Mouse (Mus musculus) urinary bladder, postnatal 36 days (tissue): Measurements from ENCODE around the gene Pcolce.

ENCODE experiments used
- DNase-seq, 2 experiments: peaks; one replicate each; pipeline ENCODE4 v3.0.0; 2022; ENCODE audit warnings: low spot score in 2 of 2, mixed read lengths in 1 of 2

The Pcolce gene

DNA sequence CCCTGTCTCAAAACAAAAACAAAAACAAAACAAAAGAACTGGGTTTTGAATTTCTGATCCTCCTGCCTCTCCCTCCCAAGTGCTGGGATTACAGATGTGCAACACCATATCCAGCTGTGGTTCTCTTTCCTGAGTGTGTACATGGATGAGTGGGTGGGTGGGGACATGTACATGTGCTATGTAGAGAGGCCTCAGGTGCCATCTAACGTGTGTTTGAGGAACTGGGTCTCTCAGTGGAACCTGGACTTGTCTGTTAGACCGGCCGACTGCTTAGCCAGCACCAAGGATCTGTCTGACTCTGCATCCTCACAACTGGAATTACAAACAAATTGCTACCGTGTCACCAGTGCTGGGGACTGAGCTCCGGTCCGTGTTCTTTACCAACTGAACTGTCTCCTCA lies 16.0 kb downstream of the Pcolce start:
- DNase-seq, result no peak

DNA sequence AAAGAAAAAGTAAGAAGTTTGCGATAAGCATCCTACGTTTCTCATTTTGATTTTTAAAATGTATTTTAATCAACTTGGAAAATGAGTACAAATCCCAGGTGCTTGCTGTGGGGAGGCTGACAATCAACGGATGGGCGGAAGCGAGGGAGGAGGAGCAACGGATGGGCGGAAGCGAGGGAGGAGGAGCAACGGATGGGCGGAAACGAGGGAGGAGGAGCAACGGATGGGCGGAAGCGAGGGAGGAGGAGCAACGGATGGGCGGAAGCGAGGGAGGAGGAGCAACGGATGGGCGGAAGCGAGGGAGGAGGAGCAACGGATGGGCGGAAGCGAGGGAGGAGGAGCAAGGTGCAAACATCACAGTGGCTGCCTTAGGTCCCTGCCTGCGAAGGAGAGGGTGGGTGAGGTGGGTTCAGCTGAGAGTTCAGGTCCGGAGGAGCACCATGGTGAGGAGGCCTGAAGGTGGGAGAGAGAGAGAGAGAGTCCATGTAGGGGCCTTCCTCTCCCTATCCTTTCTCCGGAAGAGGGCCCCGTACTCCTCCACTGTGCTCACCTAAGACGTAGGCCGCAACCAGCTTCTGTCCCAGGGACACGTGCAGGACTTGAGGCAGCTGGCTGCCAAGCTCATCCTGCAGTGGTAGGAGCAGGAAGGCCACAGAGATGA lies 16.9 kb downstream of the Pcolce start:
- no peak for DNase-seq

DNA sequence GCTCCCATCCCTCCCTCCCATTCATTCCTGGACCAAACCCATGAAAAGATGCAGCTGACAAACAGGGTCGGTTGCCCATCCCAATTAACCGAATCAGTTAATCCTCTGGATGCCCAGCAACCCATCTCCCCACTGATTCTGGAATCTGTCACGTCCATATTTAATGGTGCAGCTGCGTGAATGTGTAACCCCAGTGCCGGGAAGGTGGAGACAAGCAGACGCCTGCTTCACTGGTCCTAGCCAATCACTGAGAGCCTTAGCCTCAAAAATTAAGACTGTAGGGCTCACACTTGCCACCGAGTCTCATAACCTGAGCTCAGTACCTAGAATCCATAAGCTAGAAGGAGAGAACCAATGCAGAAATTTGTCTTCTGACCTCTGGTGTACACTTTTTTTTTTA lies 17.7 kb downstream of the Pcolce start:
- no peak for DNase-seq

DNA sequence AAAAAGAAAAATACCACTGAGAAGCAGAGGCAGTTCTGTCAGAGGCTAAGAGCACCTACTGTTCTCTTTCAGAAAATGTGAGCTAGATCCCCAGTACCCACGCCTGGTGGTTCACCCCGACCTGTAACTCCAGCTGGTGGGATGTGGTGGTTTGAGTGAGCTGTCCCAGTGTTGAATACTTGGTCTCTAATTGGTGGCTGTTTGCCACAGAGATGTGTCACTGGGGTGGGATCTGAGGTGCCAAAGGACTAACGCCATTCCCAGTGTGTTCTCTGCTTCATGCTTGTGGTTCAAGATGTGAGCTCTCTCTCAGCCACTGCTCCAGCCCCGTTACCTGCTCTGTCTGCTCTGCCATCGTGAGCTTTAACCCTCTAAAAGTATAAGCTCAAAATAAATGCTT lies 23.1 kb downstream of the Pcolce start:
- DNase-seq, result no peak

DNA sequence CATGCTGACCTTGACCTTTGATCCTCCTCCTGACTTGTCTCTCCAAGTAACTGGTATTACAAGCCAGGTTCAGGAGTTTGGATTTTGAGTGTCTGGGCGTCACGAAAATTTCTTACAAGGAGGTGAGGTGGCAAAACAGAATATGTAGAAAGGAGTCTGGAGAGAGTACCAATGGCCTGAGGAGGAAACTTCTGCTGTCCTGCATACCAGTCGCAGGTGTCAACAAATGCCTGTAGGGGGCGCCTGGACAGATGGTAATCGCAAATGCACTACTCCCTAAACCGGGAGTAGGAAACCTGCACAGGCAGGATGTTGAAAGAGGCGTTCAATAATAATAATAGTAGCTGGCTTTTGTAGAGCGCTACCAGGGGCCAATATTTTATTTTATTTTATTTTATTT lies 28.6 kb downstream of the Pcolce start:
- peak; percentile 60 to 78 for DNase-seq

DNA sequence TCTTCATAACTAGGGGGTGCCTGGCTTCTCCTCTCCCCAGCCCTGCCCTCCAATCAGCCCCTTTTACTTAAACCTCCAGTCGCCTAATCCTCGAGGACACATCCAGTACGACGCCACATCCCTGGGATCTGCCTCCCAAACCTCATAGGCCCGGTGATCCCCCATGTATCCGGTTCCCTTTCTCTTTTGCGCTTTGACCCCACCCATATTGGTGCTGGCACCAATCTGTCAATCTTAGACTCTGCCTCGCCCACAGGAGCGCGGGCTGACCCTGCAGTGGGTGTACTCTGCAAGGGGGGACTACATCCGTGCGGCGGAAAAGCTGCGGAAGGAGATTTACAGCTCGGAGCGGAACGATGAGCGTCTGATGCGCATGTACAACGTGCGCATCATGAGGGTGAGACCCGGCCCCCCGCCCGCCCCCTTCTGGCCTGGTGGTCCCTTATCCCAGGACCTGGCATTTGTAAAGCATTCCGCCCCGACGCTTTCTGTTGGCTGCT lies 29.9 kb downstream of the Pcolce start:
- DNase-seq, result no peak

DNA sequence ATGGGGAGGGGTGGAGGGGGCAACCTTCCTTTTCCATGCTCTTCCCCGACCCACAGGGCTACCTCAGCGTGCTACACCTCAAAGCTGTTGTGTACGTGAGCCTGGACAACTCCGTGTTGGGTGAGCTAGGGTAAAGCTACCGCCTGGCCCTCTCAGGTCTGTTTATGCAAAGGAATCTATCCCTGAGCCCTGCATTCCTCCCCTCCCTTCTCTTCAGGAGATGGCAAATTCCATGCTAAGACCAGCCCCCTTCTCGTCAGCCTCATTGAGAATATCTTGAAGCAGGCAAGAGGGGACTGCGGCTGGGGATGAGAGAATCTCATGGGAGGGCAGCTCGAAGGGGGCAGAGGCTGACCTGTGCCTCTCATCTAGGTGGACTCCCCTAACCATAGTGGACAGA lies 30.9 kb downstream of the Pcolce start:
- DNase-seq, result no peak

DNA sequence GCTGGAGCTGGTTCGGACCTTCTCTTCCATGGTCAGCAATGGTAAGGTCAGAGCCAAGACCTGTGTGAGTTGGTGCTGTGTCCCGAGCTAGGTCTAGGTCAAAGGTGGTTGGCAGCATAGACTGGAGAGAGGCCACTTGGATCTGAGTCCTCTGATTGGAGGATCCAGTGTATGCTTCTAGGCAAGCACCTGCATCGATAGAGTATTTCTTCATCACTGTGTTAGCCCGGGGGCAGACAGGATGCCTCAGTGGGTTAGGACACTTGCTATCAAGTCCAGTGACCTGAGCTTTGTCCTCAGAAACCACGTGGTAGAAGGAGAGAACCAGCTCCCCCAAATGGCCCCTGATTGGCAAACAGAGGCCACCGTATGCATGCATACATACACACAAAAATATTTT lies 33.3 kb downstream of the Pcolce start:
- DNase-seq, result no peak

DNA sequence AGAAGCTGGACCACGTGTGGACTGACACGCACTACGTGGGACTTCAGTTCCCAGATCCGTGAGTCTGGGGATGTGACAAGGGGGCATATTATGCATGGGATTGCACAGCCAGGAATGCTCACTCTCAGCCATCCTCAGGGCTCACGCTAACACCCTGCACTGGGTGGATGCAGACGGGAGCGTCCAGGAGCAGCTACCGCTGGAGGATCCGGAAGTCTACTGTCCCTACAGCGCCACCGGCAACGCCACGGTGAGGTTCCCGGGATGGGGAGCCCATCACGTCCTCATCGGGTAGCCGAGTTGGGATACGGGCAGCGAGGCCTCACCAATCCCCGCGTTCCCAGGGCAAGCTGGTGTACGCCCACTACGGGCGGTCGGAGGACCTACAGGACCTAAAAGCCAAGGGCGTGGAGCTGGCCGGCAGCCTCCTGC lies 39.1 kb downstream of the Pcolce start:
- peak in 1 of 2 experiments; percentile 39 for DNase-seq

DNA sequence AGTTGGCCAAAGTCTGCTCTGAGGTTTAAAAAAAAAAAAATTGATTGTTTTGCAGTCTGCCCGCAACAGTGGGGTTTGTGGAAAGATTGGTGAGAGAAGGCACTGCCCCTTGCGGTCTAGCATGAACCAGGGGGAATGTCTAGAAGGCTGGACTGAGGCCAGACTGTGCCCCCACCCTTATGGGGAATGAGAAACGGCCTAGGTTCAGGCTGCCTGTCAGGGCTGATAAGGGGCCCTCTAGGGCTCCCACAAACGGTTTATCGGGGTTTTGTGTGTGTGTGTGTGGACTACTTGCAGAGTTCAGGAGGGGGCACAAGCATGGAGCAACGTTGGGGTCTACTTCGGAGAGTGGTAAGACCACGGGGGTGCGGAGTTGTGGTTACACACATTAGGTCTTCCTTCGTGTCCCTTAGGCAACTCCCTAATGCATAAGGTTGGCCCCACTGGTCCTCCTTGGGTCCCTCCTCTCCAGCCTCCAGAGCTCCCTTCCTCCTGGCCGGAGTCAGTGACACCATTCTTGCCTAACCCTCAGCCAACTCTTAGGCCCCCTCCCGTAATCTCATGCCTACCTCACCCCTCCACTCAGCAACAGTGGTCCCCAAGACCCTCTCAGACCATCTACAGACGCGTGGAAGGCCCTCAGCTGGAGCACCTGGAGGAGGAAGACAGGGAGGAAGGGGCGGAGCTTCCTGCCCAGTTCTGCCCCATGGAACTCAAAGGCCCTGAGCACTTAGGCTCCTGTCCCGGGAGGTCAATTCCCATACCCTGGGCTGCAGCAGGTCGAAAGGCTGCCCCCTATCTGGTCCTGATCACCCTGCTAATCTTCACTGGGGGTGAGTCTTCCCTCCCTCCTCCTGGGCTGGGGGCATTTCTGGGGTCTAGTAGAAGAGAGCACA lies 42.6 kb downstream of the Pcolce start:
- DNase-seq, result no peak

DNA sequence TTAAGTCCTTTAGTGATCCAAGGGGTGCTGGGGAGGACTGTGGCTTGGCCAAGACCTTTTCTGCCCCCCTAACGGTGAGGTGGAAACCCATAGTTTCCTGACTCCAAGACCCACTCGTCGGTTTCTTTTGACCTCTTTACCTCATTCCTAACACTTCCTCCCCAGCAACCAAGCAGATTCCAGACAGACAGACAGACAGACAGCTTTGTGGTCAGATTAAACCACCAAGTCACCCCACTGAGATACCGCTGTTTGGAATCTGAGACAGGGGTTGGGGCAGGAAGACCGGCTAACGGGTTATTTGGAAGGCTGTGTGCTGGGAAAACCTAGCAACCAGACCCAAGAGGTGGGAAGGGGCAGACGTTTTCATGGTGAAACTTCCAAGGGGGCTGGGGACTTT lies 43.4 kb downstream of the Pcolce start:
- no peak for DNase-seq

DNA sequence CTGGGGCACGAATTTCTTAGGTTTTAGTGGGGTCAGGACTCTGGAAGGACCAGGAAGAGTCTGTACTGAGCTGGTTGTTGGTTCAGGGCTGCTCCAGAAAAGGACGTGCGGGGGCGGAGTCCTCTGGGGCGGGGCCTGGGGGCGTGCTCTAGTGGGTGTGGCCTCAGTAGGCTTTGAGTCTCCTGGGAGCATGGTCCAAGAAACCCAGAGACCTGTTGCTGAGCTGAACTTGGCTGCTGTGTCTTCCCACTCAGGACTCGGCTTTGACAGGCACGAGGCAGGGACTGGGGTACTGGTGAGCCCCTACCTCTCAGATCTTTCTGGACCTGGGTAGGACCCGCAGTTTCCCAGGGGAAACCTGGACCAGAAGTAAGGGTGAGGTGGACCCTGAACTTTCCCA lies 43.9 kb downstream of the Pcolce start, which contains the start of gene Tfr2:
Gene Tfr2, plus strand, starts transcription at position 176 of the 400 bp plus-strand sequence.
- DNase-seq, result peak; percentile 28 to 56

DNA sequence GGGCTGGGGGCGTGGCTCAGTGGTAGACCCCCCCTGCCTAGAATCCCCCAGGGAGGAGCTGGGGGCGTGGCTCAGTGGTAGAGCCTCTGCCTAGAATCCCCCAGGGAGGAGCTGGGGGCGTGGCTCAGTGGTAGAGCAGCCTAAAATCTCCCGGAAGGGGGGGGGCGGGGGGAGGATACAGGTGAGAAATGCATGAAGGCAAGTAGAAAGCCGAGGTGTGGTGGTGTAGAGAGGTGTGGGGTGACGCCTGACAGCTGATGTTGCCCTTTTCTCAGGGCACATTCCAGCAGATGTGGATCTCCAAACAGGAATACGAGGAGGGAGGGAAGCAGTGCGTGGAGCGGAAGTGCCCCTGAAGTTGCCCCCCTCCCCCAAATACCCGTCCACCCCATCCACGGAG lies 44.6 kb downstream of the Pcolce start:
- DNase-seq, result no peak

DNA sequence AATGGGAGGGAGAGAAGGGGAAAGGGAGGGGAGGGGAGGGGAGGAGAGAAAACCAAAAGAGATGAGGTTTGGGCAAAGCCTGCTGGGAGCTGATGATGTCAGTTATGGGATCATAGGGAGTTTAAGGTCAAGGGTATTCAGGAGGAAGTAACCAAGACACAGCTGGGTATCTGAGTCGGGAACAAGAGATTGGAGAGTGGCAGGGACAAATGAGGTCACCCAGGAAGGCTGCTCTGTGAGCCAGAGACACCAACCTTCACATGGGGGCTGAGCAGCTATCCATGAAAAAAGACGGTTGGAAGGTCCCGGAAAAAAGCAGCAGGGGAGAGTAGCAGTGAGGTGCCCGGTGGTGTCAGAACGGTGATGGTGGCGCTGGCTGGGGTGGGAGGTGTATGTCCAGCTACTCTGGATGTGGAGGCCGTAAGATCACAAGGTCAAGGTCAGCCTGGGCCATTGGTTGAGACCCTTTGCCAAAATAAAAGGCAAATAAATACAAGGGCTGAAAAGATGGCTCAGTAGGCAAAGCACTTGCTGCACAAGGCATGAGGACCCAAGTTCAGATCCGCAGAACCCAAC lies 45.3 kb downstream of the Pcolce start:
- DNase-seq, result no peak

DNA sequence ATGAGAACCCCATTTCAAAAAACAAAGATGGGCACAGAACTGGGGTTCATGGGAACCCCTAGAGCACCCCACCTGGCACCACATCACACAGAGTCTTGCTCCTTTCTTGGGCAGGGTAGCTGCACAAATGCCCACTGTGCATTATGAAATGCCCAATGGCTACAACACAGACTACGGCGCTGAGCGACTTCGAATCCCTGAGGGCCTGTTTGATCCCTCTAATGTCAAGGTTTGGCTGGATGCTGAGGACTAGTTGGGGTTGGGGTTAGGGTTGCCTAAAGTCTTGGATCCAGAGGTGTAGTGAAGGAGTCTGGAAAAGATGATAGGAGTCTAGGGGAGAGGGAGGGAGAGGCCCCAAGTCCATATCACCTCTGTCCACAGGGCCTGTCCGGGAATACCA lies 47.2 kb downstream of the Pcolce start:
- DNase-seq, result no peak

DNA sequence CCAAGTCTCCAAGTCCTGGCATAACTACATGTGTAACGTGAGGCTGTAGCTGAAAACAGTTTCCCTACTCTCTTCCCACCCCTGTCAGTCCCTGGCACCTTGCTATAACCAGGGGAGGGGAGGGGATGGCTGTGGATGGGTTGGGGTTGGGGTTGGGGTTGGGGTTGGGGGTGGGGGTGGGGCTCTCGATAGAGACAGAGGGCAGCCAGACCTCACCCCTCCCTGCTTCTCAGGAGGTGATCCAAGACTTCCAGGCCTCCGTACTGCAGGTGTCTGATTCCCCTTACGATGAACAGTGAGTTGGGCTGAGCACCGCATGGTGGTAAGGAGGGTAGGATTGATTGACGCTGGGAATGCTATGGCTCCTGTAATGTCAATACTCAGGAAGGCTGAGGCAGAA lies 47.8 kb downstream of the Pcolce start:
- DNase-seq, result no peak

DNA sequence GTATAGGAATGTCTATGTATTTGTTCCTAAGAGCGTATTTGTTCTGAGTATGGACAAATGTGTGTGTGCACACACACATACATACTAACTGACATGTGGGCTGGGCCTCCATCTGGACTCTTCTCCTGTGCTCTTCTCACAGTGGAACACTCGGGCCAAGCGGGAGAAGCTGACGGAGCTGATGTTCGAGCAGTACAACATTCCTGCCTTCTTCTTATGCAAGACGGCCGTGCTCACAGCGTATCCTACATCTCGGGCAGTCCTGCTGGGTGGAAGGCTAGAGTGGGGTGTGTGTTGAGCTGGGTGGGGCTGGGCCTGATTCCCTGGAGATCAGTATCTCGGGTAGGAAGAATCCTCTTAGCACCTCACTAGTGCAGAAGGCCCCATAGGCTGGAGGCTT lies 50.6 kb downstream of the Pcolce start:
- DNase-seq, result no peak

DNA sequence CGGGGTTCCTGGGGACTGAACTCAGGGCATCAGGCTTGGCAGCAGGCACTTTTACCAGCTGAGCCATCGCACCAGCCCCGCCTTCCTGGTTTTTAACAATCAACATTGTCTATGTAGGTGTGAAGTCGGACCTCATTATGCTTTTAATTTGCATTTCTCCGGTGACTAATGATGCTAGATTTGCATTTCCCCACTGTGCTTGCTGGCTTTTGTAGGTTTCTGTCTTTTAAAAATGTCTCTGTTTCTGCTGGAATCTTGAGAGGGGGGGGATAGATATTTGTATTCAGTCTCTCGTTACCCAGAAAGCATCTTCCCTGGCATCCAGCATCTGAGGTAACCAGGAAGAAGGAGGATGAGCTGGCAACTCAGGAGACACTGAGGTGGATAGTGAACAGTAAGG lies 52.0 kb downstream of the Pcolce start:
- no peak for DNase-seq
